Mouse (Mus musculus) MEL (cell line): Measurements from ENCODE around the gene Ap3b1.

Experiments
- BHLHE40 ChIP-seq: IDR thresholded peaks from 2 replicates; pipeline ENCODE4 v1.6.1; 2012; ENCODE audit warnings: low read depth, mild to moderate bottlenecking, inconsistent platforms, low read length, improper control_type of control experiment, borderline replicate concordance
- CHD1 ChIP-seq: IDR thresholded peaks from 2 replicates; pipeline ENCODE4 v1.6.1; 2012; ENCODE audit warnings: low read depth, mild to moderate bottlenecking, inconsistent platforms, low read length, improper control_type of control experiment
- CHD2 ChIP-seq: IDR thresholded peaks from 2 replicates; pipeline ENCODE4 v1.6.1; 2011; ENCODE audit warnings: low read length, improper control_type of control experiment
- CTCF ChIP-seq, 3 experiments: IDR thresholded peaks in 2 of 3; conservative IDR thresholded peaks in 1 of 3; 2 replicates each; pipeline ENCODE4 v1.5.1; 2011 to 2012; ENCODE audit warnings: low read length in 3 of 3, low read depth in 2 of 3, mild to moderate bottlenecking in 2 of 3, improper control_type of control experiment in 1 of 3, inconsistent platforms in 1 of 3, mixed read lengths in 1 of 3, moderate library complexity in 1 of 3; ENCODE audit not compliant: control insufficient read depth in 1 of 3, insufficient read depth in 1 of 3, poor library complexity in 1 of 3, severe bottlenecking in 1 of 3
- KAT2A ChIP-seq: conservative IDR thresholded peaks from 2 replicates; pipeline ENCODE4 v1.6.1; 2012; ENCODE audit warnings: low read depth, low read length, improper control_type of control experiment, inconsistent platforms
- POLR2A ChIP-seq, 2 experiments: IDR thresholded peaks; 2 replicates each; pipeline ENCODE4 v1.6.1; 2011 to 2012; ENCODE audit warnings: low read length in 2 of 2, mild to moderate bottlenecking in 2 of 2, control low read depth in 1 of 2, improper control_type of control experiment in 1 of 2, low read depth in 1 of 2, moderate library complexity in 1 of 2; ENCODE audit not compliant: control insufficient read depth in 1 of 2, insufficient read depth in 1 of 2, poor library complexity in 1 of 2
- POLR2AphosphoS5 ChIP-seq: IDR thresholded peaks from 2 replicates; pipeline ENCODE4 v1.6.1; 2012; ENCODE audit warnings: low read depth, borderline replicate concordance, mild to moderate bottlenecking, inconsistent platforms, low read length, moderate library complexity, mixed read lengths

- no peak for TF ChIP-seq CTCF (IDR thresholded peaks at IDR 0.05 in 2 of 3, conservative IDR thresholded peaks at IDR 0.05 in 1 of 3; ENCODE audit: control insufficient read depth in 1 of 3, insufficient read depth in 1 of 3, low read depth in 2 of 3, low read length in 3 of 3, poor library complexity in 1 of 3, severe bottlenecking in 1 of 3)
- no peak for TF ChIP-seq POLR2A (IDR thresholded peaks at IDR 0.05; ENCODE audit: control insufficient read depth in 1 of 2, insufficient read depth in 1 of 2, low read depth in 1 of 2, low read length in 2 of 2, poor library complexity in 1 of 2)
- no peak for TF ChIP-seq CHD2
- TF ChIP-seq POLR2AphosphoS5 = no peak
- TF ChIP-seq KAT2A = no peak
- no peak for TF ChIP-seq CHD1
- TF ChIP-seq BHLHE40 = no peak
These were observed 13.3 kb downstream of the Ap3b1 start for GRCm38 (mm10) chr13:94372066-94372465.
